Mouse (Mus musculus) kidney, adult 8-10 months (tissue): ENCODE measurements at regions not wholly inside any gene's neighbourhood (a gene's known extent, or its start where the extent isn't known, plus 50 kb on each side); places are given as distances from the start of the nearest gene placed in this dataset.

Experiments used
- DNase-seq, 2 experiments: peaks; one replicate each; pipeline ENCODE4 v3.0.0; 2022

DNA sequence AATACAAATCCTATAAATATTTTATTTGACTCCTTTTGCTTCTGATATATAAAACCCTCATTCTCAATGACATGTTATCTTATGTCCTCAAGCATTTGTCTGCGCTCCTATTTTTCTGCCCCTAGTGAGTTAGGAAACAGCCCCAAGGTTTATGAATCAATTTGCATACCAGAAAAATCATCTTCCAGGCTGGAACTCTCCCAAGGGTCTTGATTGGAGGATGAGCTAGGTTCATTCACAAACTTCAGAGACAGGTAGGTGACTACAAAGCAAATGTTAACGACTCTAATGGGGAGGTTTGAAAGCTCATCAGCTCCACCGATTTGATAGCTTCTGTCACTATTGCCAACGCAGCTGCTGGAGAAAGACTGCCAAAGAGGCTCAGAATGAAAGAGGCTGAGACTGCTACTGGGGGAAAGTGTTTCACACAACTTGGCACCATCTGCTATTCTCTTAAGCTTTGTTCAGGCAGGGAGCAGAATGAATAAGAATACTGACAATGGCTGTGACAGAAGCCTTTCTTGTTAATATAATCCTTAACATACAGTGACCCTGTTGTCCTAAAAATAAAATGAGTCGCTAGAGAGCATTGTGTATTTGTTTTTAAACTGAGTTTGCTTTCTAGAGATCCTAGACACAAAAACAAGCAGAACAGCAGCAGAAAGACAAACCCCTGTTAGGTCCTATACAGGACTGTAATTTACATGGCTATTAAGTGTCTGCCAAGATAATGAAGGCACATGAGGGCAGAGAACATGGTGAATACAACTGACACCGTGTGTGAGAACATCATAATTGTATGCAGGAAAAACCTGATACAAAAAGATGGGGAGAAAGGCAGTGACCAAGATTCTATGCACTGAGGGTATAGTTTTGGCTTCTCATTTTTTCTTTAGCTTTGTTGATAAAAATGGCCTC lies 843.4 kb downstream of the Cdh8 start:
- DNase-seq, result no peak

DNA sequence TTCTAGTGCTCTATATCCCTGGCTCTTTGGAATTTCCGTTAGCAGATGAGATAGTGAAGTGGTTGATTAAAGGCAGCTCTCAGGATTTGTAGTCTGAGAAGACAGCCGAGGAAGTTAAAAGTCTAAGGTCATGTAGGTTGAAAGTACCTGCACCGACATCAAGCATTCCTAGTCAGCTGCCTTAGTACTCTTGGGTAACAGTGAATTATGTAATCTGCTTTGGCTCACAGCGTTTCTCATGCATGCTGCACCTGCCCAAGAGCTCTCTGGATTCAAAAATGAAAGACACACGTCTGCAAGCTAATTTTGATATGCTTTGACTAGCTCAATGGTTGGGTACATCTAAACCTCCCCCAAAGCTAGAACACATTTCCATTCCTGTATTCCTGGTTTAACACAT lies 849.6 kb downstream of the Cdh8 start:
- DNase-seq, result no peak

DNA sequence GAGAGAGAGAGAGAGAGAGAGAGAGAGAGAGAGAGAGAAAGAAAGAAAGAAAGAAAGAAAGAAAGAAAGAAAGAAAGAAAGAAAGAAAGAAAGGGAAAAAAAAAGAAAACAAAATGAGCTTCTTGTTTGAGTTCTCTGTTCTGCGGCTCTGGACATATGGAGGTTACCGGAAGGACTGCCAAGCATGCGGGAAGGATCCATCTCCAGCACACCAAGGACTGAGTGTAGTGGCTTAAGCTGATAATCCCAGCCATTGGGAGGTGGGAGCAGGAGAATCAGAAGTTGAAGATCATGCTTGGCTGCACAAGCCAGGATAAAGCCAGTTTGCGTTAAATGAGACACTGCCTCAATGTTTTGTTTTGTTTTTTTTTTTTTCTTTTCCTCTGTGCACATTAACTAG lies 897.8 kb downstream of the Cdh8 start:
- DNase-seq, result no peak

DNA sequence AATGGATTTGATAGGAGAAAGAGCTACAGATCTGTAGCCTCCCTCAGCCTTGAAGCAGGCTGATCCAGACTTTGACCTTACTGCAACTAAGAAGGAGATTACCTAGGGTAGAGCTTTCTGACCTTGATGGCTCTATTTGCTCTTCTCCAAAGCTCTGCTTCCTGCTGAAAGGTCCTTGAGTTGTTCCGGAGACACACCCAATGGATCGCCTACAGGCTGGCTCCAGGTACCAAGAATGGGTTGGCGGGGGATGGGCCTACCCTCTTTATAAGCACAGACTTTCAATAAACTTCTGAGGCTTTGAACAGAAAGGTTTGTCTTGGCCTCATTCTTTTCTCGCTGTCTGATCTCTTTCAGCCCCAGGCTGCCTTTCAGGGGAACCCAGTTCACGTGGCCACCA lies 901.0 kb downstream of the Cdh8 start:
- DNase-seq, result no peak

DNA sequence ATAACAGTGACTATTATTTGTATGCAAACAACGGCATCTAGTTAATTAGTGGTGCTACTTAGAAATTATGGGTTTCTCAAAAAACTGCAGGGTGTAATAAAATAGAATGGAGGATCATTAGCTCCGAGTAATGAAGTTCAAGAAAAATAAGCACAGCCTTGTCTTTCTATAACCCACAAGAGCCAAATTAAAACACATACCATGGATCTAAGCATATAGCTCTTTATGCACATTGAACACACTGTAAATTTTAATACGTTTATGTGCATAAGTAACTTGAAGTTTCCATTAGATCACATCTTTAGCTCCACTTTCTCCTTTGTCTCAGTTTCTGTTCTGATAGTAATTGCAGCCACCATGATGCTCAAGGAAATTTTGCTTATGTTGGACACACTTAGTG lies 919.5 kb downstream of the Cdh8 start:
- DNase-seq, result no peak

DNA sequence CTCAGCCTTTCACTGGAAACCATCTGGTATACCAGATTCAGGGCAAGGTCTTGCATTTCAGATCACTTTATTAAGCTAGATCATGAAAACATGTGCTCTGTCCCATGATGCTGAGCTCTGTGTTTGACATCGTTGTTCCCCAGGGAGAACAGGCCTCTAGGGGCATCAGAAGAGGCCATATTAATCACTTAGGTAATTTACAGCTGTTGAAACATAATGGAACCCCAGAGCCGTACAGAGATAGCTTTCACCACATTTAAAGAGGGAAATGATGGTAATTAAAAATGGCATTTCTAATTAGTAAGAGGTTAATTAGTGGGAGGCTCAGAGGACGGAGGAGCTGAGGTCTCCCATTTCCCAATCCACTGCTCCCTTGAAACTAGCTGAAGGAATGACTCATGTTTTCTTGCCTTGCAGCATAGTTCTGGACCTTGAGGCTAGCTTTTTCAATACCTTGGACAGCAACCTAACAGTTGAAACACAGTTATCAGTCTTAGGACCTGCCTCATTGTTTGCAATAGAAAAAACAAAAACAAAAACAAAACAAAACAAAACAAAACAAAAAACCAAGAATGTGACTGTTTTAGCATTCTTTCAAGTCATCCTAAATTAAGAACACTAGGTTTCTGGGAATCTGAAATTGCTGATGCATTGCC lies 952.8 kb downstream of the Cdh8 start:
- DNase-seq, result no peak

DNA sequence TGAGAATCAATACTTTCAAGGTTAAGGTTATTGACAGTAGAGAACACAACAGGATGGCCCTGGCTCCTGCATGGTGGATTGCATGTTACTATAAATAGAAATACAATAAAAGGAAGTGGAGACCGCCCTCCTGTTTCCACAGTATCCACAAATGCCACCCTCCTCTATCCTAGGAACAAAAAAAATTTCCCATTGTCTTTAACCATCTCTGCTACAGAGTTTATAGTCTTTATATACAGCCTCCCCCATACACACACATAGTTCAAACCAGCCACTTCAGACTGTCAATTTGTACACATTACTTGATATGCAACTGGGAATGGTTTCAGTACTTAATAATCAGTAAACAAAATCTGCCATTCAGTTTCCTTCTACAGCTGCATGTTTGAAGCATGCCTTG lies 960.7 kb downstream of the Cdh8 start:
- DNase-seq, result no peak
